Mouse (Mus musculus) right cerebral cortex, postnatal 10 days (tissue): ENCODE measurements at regions not wholly inside any gene's neighbourhood (a gene's known extent, or its start where the extent isn't known, plus 50 kb on each side); places are given as distances from the start of the nearest gene placed in this dataset.

Experiments
- DNase-seq, 2 experiments: peaks; one replicate each; pipeline ENCODE4 v3.0.0; 2021; ENCODE audit warnings: low spot score in 2 of 2

DNA sequence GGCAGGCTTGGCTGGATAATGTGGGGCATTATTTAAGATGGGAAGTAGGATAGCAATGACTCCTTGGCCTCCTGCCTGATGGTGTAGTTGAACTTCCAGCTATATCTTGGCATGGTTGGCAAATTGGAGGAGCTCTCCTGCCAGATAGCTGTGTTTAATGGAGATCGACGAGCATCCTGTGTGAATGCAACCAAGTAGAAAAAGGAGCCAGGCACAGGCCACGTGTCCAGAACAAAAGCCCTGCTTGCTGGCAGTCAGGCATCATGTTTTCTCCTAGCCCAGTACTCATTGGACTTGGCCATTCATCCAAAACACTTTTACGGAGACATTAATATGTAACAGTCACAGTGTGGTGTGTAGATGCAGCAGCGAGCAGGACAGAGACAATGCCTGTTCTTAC is 211.8 kb upstream of the 9630041A04Rik start:
- peak; percentile 41 to 47 for DNase-seq

DNA sequence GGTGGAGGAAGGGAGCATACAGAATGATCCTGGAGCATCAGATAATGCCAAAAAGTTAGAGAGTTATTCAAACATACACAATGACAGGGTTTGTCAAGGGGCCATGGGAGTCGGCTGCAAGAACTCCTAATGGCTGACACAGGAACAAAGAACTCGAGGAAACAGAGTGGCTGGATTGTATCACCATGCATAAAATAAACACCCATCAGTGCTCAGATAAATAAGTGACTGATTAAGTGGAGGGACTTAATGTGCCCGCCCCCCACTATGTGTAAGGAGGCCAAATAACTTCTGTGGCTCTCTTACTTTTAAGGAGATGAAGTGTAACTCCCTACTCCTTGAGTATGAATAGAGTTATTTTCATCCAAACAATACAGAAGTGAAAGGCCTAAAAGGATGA is 220.1 kb upstream of the 9630041A04Rik start:
- no peak for DNase-seq

DNA sequence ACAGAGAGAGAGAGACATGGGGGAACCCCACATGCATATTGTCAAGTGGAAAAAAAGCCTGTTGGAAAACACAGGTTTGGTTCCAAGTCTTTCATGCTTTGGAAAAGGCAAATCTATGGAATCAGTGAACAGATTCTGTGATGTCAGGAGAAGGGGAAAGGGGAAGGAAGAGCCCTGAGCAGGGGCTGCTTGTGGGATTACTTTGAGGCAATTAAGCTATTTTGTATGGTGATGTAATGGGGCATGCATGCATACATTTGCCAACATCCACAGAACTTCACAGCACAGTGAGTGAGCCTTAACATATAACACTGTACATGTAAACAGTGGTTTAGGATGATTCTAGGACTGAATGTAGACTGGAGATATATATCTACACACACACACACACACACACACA is 221.0 kb upstream of the 9630041A04Rik start:
- no peak for DNase-seq

DNA sequence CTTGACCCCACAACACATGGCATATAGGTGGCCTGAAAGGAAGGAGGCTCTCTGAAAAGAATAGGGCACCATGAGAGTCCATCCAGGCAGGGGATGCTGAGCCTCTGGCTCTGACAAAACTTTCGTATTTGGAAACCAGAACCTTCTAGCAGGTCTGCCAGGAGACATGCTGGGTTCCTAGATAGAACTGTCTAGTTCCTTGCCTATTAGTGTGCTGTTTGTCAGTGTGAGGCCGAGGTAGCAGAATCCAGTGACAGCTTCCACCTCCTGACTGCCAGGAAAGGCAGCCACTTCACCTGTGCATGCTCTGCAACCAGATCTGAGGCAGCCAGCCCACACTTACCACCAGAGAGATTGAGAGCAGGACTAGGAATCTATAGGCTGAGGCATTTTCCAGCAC is 245.4 kb upstream of the 9630041A04Rik start:
- no peak for DNase-seq

DNA sequence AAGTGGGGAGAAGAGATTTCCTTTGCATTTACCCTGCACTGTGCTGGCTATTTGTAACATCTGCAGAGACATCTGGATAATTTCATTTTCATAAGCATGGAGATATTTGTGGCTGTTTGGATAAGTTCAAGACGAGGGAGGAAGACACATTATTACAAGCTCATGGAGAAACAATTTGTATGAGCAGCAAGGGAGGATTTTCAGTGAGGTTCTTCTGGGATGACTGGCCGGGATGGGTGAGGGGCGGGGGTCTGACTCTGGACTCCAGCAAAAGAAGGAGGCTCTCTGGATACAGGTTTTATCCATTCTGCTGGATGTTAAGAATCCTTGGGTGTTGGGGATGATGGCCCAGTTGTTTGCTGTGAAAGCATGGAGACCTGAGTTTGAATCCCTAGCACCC is 246.5 kb upstream of the 9630041A04Rik start:
- no peak for DNase-seq

DNA sequence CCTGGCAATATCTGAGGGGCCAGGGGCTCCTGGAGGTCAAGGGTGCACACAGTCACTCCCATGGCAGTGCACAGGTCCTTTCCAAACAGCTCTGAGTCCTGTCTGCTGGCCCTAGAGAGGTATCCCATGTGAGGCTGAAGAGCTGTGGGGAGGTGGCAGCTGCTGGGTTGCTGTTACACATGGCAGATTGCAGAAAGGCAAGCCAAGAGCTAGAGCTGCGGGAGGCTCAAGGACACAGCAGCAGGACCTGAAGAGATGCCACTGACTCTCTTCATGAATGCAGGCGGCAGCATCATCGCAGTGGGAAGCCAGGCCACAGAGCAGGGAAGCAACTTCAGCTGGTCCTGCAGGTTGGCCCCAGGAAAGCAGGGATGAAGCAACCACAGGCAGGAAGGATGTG is 247.7 kb upstream of the 9630041A04Rik start:
- DNase-seq, result no peak

DNA sequence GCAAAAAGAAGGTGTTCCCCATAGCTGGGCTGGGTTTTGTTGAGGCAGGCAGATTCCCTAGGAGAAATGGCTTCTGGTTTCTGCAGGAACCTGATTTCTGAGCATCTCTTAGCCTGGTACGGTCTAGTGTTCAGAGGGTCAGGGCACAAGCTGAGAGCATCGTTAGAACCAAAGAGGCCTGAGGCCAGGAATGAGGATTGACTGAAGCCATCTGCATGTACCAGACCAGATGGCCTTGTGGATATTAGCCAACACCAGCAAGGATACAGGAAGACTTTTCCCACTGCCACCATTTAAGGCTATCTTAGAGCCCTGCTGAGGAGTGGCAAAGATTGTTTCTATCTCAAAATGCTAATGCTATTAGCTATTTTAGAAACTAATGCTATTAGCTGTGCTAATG is 248.2 kb upstream of the 9630041A04Rik start:
- DNase-seq, result no peak

DNA sequence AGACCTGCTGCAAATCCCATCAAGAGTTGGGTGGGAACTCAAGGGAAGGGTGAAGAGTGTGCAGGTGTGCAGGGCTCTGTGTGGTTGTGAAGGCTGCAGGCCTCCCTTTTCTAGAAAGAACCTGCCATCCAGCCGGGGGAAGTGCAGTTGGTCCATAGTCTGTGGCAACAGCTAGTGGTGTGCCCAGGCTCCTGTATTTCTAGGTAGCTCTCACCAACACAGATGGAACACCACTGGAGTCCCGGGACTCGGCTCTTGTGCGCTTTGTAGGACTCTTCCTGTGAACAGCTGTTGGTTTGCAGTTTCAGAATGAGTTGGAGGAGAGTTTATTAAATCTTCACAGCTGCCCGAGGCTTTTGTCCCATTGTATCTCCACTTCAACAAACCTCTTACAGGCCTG is 248.7 kb upstream of the 9630041A04Rik start:
- DNase-seq, result no peak

DNA sequence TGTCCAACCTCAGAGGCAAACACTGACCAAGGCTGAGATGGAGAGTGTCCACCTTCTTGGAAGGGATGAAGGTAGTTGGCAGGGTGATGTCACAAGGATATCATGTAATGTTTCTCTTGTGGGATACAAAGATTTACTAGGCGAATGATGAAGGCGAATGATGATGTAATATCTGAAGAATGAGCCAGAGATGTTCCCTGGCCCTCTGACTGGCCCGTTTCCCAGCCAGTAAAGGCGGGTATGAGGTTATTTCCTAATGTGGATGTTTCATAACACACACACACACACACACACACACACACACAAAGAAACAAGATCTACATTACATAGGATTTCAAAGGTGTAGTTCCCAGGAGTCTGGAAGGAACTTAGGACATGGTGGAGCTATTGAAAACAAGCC is 249.1 kb upstream of the 9630041A04Rik start:
- DNase-seq, result no peak

DNA sequence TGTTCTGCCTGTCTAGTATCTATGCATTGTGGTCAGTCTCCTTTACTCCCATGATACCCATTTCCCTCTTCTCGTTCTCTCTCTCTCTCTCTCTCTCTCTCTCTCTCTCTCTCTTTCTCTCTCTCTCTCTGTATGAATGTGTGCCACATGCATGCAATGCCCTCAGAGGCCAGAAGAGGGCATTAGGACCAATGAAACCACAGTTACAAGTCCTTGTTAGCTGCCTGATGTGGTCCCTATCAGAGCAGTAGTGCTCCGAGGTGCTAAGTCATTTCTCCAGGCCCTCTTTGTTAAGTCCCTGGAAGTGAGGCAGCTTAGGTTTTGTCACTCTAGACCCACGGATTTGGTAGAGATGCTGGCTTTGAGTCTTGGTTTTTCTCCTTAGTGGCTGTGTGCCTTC is 250.2 kb upstream of the 9630041A04Rik start:
- DNase-seq, result no peak

DNA sequence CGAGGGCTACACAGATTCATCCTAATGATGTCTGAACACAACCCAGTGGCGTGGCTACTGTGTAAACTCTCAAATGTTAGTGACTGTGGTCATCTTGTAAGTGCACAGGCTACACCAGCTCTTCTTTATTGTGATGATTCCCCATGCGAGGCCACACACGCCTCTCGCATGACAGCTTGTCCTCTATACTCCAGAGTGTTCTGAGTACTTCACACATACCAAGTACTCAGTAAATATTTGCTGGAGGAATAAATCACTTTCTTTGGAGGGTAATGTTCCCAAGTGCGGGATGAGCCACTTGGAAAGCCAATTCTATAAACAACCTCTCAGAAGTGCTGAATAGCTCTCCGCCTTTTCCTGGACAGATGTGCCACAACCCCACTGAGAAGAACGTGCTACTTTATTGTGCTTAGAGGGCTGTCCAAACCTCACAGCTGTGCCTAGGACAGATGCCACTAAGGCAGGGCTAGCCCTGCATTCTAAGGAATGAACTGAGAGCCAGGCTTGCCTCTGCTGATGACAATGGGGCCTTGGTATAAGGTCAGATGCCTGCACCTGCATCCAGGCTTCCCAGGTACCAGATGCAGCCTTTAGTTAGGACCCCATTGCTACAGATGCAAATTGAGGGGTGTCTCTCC is 250.7 kb upstream of the 9630041A04Rik start:
- DNase-seq, result no peak

DNA sequence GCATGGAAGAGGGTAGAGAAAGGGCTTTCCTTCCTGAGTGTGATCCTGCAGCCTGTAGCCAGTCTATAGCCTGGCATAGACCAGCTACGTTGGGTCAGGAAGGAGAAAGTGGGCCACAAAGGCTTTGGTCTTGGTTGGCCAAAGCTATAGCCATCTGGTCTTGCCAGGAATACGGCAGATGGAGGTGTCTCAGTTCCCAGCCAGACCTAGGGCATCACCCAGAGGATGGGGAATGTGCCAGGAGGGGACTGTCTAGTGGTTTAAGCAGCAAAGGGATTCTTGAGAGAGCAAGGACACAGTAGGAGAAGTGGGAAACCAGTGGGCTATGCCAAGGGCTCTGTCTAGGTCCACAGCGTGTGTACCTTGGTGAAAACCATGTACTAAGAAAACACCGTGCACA is 251.3 kb upstream of the 9630041A04Rik start:
- no peak for DNase-seq

DNA sequence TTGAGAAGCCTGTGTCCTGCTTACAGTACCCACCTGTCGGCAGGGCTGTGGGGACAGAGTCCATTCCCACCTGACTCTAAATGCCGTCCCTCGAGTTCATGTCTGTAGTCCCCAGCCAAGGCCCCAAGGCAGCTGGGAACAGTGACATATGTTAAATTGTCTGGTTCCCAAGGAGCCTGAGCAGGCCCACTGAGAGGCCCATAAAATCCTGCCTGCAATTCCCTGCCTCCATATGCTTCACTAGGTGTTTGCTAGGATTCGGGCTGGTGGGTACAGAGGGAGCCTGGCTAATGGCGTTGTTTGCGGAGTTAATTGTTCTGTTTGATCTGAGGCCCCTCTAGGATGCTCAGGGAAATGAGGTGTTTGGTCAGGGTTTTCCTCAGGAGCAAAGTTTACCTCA is 258.8 kb upstream of the 9630041A04Rik start:
- DNase-seq, result no peak

DNA sequence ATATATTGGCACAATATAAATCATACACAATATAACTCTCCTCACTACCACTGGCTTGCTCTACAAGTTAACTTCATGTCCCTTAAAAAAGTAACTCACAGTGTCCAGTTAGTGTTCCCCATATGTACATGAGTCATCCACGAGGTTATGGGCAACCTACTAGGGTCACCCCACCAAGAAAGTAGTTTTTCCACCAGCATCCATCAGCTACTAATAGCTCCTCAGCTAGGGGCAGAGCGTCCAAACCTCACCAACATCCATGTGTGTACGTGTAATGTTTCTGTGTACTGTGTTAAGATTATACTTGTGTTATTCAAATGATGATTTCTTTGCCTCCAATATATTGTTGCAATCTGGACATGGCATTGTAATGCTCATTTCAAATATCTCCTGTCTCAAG is 264.7 kb upstream of the 9630041A04Rik start:
- no peak for DNase-seq

DNA sequence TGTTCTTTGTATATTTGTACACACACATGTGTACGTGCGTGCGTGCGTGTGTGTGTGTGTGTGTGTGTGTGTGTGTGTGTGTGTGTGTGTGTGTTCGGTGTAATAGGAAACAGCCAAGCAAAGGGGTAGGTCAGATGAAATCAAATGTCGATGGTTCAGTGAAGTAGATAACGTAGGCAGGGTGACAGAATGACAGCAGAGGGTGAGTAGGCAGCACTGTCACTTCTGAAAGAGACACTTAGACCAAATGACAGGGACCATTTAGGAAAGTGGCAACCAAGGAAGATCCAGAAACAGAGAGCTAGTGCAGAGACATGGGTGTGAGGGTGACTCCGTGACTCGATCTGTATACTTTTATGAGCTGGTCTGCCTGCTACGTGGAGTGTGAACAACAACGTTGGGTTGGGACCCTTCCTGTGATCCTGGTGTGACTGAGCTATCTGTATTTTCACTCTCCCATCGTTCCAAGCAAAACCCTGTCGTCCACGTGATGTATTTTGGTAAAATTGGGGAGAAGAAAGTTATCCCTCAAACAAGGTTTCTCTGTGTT is 266.5 kb upstream of the 9630041A04Rik start:
- DNase-seq, result no peak

DNA sequence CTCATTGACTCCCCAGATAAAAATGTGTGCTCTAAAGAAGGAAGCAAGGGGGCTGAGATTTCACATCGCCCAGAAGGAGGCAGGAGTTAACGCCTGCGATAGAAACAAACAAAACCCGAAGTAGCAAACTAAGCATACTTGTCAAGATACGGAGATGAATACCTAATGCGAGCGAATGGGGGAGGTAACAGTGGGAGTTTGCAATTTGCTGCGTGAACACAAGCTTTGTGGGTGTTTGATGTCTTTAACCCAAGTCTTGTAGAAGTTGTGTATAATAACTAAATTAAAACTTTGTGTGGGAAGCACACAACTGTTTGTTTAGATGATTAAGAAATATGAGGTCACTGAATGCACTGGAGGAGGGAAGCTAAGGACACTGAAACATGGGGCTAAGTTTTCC is 269.0 kb upstream of the 9630041A04Rik start:
- peak; percentile 33 to 61 for DNase-seq

DNA sequence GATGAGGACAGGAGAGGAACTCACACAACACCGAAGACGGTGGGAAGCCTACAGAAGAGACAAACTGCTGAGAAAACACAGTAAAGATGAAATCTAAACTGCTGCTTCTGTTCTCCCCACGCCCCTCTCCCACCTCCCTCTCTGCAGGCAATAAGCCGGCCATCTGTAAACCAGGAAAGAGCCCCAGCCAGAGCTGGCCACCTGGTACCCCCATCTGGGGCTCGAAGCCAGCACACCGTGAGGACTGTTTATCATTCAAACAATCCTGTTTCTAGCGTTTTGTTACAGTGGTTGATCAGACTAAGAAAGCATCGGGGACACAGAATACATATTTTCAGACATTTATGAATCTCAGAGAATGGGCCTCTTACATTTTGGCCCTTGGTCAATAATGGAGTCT is 270.0 kb upstream of the 9630041A04Rik start:
- no peak for DNase-seq

DNA sequence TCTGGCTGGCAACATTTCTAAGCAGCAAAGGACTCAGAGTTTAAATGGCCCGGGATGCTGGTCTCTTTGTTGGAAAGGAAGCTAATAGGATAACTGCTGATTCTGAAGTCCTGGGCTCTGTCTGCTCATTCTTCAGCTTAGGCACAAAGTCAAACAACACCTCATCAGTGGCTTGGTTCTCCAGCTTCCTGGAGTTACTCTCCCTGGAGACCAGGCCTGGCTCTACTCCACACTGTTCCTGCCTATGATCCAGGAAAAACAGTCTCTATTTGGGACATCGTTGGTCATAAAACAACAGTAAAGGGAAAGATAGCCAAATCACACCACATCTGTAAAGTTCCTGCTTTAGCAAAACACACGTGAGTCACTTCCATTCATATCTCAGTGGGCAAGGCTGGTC is 271.3 kb upstream of the 9630041A04Rik start:
- no peak for DNase-seq

DNA sequence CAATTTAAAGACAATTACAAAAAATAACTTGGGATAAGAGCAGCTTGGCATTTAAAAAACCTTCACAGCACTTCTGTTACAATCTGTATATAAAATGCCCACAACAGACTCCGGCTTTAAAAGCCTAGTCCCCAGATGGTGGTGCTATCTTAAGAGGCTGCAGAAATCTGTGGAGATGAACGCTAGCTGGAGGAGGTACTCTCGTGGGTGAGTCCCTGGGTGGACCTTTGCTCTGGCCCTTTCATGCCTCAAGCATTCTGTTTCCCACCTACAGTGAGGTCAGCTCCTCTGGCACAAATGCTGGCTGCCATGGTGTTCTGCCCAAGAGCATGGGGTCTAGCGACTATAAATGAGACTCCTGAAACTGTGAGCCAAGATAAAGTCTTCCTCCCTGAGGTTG is 280.6 kb upstream of the 9630041A04Rik start:
- peak; percentile 30 to 50 for DNase-seq

DNA sequence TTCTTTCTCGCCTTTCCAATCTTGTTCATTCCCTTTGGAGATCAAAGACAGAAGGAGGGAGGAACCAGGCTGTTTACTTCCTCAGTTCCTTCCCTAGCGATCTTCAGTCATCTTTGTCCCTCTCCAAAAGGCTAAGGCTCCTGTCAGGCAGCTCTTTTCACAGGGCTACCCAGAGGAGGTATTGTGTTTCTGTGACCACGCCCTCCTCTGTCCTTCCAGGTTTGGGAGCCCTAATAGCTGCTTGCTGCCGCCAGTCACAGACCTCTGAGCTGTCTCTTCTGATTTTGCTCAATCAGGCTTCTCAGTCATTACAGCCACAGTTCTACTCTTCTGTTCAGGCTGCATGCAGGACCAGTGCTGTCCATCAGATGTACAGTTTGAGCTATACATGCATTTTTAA is 290.9 kb upstream of the 9630041A04Rik start:
- no peak for DNase-seq

DNA sequence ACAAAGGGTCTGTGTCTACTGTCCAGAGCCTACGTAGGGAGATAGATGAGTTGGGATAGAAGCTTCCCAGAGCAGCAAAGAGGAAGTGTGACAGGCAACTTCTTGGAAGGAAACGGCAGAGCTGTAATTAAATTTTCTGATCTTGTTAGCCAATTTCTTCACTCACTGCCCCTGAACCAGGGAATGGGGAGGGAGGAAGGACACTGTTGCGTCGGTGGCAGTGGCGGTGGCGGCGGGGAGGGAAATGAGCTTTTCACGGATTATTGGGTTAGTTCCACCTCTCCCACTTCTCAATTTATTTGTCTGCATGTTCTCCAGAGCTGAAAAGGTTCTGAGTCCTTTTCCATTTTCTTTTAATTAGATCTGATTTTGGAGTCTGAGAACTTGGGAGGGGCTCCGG is 298.4 kb upstream of the 9630041A04Rik start:
- no peak for DNase-seq

DNA sequence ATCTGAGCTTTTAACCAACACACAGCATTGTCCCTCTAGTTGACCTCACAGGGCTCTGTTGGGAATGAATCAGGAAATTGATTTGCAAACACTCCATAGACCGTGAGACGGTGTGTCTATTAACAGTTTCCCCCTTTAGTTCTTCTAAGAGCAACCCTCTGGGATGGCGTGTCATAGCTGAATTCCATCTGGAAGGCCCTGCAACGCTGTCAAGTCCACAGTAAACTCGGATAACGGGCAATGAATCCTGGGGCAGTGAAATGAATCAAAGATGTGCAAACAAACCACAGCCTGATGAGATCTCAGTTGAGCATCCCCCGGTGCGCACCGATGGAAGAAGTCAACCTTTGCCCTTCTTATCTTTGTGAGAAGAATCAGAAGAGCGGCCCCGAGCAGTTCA is 302.3 kb upstream of the 9630041A04Rik start:
- DNase-seq, result no peak

DNA sequence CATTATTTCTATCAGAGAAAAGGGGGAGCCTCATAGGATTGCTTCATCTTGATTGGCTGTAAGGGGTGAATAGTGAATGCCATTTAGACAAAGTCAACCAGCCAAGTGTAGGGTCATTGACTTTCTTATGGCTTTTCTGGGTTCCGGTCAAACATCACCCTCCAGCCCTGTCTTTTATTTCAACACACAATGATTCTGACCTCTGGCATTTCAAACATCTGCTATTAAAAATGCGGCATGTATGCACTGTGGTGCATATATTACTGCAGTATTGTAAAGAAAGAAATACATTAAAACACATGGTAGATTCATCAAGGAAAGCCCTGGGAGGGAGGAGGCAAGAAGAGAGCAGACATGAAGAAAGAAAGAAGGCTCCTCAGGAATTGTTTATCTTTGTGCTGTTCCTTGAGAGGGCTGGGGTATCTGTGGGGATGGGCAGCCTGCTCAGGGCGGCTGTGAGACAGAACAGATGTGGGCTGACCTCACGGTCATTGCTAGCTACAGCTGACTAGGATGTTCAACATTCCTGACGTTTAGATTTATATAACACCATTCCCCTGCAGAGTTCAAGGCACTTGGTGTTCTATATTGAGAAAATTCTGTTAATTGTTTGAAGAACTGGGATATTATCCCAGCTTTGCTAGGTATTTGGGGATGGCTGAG is 303.5 kb upstream of the Ppp2r3a start:
- DNase-seq, result no peak

DNA sequence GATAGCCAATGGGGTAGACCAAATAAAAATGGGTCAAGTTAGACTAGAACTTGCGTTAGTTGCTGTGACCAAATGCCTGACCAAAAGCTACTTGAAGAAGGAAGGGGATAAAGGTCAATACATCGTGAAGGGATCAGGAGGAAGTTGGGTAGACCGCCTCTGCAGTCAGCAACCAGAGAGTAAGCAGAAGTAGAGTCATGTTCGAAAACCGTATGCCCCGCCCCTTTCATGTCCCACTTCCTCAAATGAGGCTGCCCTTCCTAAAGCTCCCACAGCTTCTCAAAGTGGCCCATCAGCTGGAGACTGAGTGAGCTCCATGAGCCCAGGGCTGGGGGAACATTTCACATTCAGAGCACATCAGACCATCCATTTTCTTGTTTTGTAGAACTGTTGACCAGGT is 301.2 kb upstream of the Ppp2r3a start:
- DNase-seq, result no peak
